Mouse (Mus musculus) adrenal gland, postnatal 36 days (tissue): ENCODE results near the gene Cox8a. TPM values are rescaled to one million over a fixed set of nuclear protein-coding genes. Genes with fewer than 3 reads are reported as not detected.
A peak's percentile ranks its signal among the peaks of the same experiment; 100 is the strongest.

Experiments used
- DNase-seq, 2 experiments: peaks; one replicate each; pipeline ENCODE4 v3.0.0; 2021; ENCODE audit warnings: mixed read lengths in 1 of 2
- total RNA-seq, 2 experiments: library from RNA; stranded (reverse); gene quantifications; 2 replicates each; pipeline ENCODE4 v1.2.3; 2021

The Cox8a gene
- total RNA-seq, 2 experiments from 2014 or later, result 1,022 to 1,091 TPM

- no peak for DNase-seq
Observed at GRCm38 (mm10) chr19:7185059-7185458, 32.4 kb downstream of the Cox8a start.

- DNase-seq, result no peak
Observed at GRCm38 (mm10) chr19:7183419-7183818, 34.0 kb downstream of the Cox8a start.

DNA sequence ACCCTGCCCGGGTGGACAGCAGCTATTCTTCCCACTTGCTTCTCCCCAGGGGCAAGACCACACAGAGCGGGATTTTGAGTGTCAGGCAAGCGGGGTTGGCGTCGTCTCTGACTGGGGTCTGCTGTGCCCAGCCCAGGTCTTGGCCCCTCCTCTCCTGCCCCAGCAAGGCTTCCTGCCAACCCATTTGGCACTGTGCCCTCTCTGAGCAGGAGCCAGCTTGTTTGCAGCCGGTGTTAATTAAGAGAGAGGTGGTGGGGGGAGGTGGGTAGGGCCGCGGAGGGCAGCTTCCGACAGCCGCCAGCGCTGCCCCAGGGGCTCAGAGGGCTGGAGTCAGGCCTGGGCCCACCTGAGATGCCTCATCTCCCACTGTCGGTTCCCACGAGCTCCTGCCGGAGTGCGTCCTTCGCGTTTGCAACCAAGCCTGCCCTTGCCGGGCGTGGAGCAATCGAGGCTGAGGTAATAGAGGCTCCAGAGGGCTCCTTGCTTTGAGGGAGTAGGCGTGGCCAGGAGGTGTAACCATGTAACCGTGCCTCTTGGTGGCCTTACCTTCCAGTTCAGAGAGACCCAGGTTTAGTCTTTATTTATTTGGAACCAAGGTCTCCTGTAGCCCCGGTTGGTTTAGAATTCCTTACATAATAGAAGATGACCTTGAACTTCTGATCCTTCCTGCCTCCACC is 35.0 kb downstream of the Cox8a start:
- peak; percentile 73 to 74 for DNase-seq

GRCm38 (mm10) chr19:7181496-7181895 is 35.9 kb downstream of the Cox8a start:
- DNase-seq, result no peak

- DNase-seq, result peak; percentile 56 to 64
Observed at GRCm38 (mm10) chr19:7180756-7181405, 36.5 kb downstream of the Cox8a start.

DNA sequence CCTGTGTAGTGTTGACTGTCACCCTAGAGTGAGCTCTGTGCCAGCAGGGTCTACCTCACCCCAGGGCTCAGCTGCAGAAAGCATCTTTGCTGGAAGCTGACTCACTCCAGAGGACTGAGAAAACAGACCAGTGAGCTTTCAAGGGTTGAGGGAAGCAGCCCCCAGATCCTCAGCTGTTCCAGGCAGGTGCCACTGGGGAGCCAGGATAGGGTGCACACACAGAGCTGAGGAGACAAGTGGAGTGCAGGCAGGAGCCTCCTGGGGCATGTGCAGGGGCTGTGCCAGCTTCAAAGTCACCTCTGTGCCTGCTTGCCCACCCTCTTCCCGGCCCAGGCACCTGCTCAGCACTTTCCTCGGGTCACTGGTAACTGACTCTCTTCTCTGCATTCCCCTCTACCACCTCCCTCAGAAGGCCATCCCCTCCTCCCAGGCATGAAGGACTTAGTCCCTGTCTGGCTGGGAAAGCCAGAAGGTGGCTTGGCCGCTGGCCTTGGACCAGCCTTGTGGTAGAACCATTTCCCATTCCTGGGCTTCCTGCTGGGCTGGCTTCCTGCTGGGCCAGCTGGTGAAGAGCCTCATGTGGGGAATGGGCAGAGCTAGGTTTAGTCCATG is 38.5 kb downstream of the Cox8a start:
- peak in 1 of 2 experiments; percentile 35 for DNase-seq

DNA sequence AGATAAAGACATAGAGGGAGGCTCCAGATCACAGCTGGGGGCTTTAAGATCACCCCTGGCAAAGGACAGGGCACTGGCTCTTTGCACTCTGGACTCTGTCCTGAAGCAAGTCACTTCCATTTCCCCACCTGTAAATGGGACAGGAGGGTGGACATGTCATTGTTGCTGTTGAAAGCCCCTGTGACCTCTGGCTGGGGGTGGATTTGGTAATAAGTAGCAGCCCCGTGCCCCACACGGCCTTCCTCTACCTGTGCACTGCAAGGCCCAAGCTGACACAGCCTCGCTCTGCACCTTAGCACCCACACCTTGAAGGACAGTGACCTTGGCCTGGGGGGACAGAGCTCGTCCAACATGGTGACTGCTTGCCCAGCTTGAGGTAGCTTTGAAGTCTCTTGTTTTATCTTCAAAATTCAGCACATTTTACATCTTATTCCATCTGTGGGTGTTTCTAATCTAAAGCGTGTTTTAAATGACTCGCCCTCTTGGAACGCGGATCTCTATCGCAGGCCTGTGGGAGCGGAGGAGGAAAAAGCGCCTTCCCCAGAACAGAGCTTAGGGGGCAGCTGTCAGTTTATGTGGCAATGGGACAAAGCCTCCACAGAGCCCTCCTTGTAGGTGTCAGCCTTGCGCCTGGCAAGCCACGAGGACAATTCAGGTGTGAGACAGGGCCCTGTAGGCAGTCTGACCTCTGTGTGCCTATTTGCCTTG is 39.5 kb downstream of the Cox8a start:
- no peak for DNase-seq

DNA sequence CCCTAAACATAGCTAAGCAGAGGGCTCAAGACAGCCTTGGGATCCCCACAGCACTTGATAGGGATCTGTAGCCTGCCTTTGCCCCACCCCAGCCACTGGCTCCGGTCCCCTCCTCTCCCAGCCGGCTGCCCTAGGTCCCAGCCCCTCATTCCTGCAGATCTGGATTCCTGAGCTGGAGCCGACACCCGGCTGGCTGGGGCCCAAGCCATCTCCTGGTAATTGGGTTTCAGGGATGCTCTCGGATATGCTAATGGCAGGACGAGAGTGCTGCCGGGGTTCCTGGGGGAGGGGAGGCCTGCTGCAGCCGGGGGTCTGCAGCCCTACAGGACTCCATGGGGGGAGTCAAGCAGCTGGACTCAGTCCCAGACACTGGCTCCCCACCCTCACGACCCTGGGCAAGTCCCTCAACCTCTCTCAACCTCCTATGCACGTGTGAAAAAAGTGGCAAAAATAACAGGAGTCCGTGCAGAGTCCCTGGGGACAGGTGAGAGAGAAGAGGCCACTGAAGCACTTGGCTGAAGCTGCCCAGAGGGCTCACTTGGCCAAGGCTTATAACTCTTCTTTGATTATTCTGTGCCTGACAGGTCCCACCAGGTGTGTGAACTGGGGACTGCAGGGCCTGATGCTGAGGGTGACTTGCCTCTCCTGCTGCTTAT is 41.2 kb downstream of the Cox8a start:
- DNase-seq, result no peak

DNA sequence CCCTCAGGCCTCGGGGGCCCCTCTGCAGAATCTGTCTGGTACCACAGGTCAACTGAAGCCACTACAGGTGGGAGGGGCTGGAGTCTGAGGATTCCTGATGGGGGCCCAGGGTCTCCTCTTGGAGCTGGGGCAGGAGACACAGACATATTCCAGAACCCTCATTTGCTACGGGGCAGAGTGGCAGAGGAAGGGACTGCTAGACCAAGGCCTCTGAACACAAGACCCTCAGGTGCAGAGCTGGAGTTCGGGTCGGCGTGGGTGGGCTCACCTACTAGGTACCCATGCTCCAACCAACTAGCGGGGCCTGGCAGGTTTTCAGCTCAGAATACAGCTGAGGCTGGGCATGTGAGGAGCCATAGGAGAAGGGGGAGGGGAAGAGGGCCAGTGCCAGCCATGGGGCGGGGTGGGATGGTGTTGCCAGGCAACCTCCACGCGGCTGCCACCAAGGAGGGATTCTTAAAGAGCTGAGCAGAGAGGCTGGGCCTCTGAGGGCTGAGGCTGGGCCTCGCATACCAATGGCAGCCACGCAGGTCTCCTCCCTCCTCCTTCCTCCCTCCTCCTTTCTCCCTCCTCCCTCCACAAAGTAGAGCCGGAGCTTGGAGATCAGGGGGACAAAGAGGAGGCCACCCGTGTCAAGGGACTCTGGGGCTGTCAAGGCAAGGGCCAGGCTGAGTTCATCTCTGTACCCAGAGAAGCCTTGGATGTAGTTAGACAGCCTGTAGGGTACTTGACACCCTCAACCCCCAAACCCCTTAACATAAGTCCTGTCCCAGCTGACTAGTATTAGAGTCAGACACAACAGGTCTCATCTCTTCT is 45.2 kb downstream of the Cox8a start:
- peak in 1 of 2 experiments; percentile 23 for DNase-seq

DNA sequence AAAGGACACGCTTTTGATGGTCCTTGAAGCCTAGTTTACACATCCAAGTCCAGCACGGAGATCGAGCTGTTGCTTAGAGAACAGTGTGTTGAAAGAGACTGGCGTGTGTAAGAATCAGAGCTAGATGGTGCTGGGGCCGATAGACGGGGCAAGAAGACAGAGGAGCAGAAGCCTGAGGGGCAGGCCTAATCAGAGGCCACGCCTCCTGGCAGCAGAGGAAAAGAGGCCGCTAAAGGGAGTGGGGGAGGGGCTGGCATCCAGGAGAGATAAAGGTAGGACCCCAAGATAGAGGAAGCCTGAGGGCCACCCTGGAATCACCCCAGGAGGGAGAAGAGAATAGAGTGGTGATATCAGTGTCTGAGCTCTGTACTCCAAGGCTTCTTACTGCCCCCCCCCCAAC is 46.0 kb downstream of the Cox8a start:
- peak in 1 of 2 experiments; percentile 36 for DNase-seq

DNA sequence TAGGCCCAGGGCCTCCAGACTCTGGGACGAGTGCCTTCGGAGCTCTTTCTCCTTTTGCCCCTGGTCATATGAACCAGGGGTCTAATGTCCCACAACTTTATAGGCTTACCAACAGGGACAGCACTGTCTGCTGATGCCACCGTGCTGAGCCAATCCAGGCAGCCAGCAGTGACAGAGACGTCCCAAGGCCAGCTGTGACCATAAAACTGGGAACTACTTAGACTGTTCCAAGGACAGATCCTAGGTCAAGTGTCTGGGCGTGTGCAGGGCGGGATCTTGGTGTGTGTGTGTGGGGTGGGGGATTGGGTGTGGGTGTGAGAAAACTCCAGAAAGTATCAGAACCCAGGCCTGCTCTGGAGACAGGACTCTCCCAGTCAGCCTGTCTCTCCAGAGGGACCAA is 46.5 kb downstream of the Cox8a start:
- peak; percentile 53 to 65 for DNase-seq

DNA sequence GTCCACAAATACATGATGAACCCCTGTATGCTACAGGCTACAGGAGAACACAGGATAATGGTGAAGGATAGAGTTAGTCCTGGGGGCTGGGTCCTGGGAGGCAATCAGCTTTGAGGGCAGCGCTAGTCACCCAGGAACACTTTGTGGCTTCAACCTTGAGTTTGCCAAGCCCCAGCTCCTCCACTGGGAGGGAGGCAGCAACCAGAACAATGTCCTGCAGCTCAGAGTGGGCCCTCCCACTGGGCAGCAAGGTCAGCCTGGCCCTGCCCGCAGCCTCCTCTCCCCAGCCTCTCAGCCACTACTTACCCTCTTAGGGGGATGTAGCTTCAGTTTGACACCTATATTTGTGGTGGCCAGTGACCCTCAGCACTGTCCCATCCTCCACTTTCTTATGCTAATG is 49.0 kb downstream of the Cox8a start:
- DNase-seq, result peak; percentile 36 to 53

GRCm38 (mm10) chr19:7166767-7167166 is 50.6 kb downstream of the Cox8a start:
- DNase-seq, result no peak

- no peak for DNase-seq
Observed at GRCm38 (mm10) chr19:7166200-7166711, 51.2 kb downstream of the Cox8a start.

DNA sequence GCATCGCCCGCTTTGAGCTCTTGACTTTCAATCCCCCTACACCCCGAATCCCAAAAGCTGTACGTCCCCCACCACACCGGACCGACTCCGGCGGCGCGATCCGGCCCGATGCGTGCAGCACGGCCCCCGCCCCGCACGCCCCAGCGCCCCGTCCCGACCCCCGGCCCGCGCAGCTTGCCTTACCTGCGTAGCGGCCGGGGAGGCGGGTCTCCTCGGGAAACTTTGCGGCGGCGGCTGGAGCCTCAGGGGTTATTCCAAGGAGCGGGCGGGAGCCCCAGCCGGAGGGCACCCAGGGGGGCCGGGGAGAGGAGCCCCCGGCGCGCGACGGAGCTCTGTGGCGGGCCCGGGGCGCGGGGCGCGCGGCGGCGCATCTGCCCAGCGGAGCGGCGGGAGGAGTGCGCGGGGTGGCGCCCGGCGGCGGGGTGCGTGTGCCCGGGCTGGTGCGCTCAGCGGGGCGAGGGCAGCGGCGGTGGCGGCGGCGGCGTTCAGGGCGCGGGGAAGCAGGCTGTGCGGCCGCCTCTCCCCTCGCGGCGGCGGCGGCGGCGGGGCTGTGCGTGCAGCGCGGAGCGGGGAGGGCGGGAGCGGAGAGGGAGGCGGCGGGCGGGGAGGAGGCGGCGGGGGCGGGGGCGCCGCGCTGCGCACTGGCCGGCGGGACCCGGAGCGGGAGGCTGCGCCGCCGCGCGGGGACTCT is 51.8 kb downstream of the Cox8a start:
- DNase-seq, result peak; percentile 54 to 68

Other genes with a start within 250 kb of the Cox8a start
- 100 to 1,000 TPM; 203 TPM for gene Ppp1r14b, start 242.6 kb downstream of the Cox8a start, total RNA-seq
- 10 to 100 TPM; 41.8 to 44.5 TPM for gene Plcb3, start 241.1 kb downstream of the Cox8a start, total RNA-seq
- gene Fkbp2, start 237.1 kb downstream of the Cox8a start, total RNA-seq, result 100 to 1,000 TPM in 1 of 2 experiments, 10 to 100 TPM in 1; 93.3 to 103 TPM
- gene Vegfb, start 230.0 kb downstream of the Cox8a start, total RNA-seq, result 10 to 100 TPM; 92.0 to 95.7 TPM
- 10 to 100 TPM; 38.5 to 46.1 TPM for gene Dnajc4, start 225.0 kb downstream of the Cox8a start, total RNA-seq
- 10 to 100 TPM; 39.0 to 42.4 TPM for gene Nudt22, start 221.5 kb downstream of the Cox8a start, total RNA-seq
- gene Trpt1, start 221.5 kb downstream of the Cox8a start, total RNA-seq, result 10 to 100 TPM in 1 of 2 experiments, 1 to 10 TPM in 1; 8.2 to 16.8 TPM
- gene Fermt3, start 198.1 kb downstream of the Cox8a start, total RNA-seq, result 1 to 10 TPM; 6.9 TPM
- 100 to 1,000 TPM; 149 to 281 TPM for gene Stip1, start 177.6 kb downstream of the Cox8a start, total RNA-seq
- gene Macrod1, start 160.8 kb downstream of the Cox8a start, total RNA-seq, result 10 to 100 TPM; 52.5 to 66.7 TPM
- gene Flrt1, start 111.9 kb downstream of the Cox8a start, total RNA-seq, result 1 to 10 TPM; 1.3 to 4.0 TPM
- gene Otub1, start 11.3 kb downstream of the Cox8a start, total RNA-seq, result 100 to 1,000 TPM; 118 to 130 TPM
- gene Naa40, start 23.6 kb upstream of the Cox8a start, total RNA-seq, result 10 to 100 TPM; 18.6 to 25.6 TPM
- 1 to 10 TPM; 2.0 to 4.4 TPM for gene Rcor2, start 49.7 kb upstream of the Cox8a start, total RNA-seq
- 10 to 100 TPM; 71.9 to 76.4 TPM for gene Mark2, start 124.2 kb upstream of the Cox8a start, total RNA-seq
- gene Spindoc, start 165.4 kb upstream of the Cox8a start, total RNA-seq, result 10 to 100 TPM; 20.4 to 23.8 TPM
- gene 2700081O15Rik, start 200.0 kb upstream of the Cox8a start, total RNA-seq, result 10 to 100 TPM; 22.0 to 23.7 TPM